Mouse (Mus musculus) C2C12 (cell line): ENCODE data around the gene Atg2b. TPM values are rescaled to one million over a fixed set of nuclear protein-coding genes. Genes with fewer than 3 reads are reported as not detected.

ENCODE experiments used
- H3K27me3 ChIP-seq: one replicate; pipeline ENCODE4 v1.6.1; 2011; ENCODE audit not compliant: control insufficient read depth, insufficient read depth, insufficient read length
- H3K36me3 ChIP-seq: one replicate; pipeline ENCODE4 v1.6.1; 2011; ENCODE audit not compliant: control insufficient read depth, insufficient read depth
- H3K4me3 ChIP-seq: one replicate; pipeline ENCODE4 v1.5.1; 2011; ENCODE audit warnings: mild to moderate bottlenecking, control low read depth; ENCODE audit not compliant: poor library complexity, insufficient read depth, severe bottlenecking
- H3K79me2 ChIP-seq: one replicate; pipeline ENCODE4 v1.6.1; 2011; ENCODE audit not compliant: control insufficient read depth, insufficient read depth
- H3K79me3 ChIP-seq: one replicate; pipeline ENCODE4 v1.6.1; 2011; ENCODE audit warnings: low read depth, control low read depth
- H3ac ChIP-seq: one replicate; pipeline ENCODE3; 2011; ENCODE audit warnings: low read depth; ENCODE audit not compliant: control insufficient read depth, insufficient read length
- CEBPB ChIP-seq: IDR thresholded peaks from one replicate; pipeline ENCODE4 v1.6.1; 2011; ENCODE audit warnings: low read depth, mild to moderate bottlenecking, control low read depth, moderate library complexity
- CTCF ChIP-seq: IDR thresholded peaks from one replicate; pipeline ENCODE4 v1.5.1; 2011; ENCODE audit not compliant: control insufficient read depth, insufficient read depth, insufficient read length
- FOSL1 ChIP-seq: IDR thresholded peaks from one replicate; pipeline ENCODE4 v1.8.0; 2011; ENCODE audit warnings: mild to moderate bottlenecking, low read length; ENCODE audit not compliant: poor library complexity, insufficient read depth, severe bottlenecking
- MAX ChIP-seq: IDR thresholded peaks from one replicate; pipeline ENCODE4 v1.6.1; 2011; ENCODE audit warnings: mild to moderate bottlenecking, control low read depth
- MYOD1 ChIP-seq: IDR thresholded peaks from one replicate; pipeline ENCODE4 v1.6.1; 2011; ENCODE audit warnings: low read depth; ENCODE audit not compliant: control insufficient read depth, insufficient read length
- MYOG ChIP-seq: IDR thresholded peaks from one replicate; pipeline ENCODE4 v1.6.1; 2011; ENCODE audit not compliant: control insufficient read depth, insufficient read length; ENCODE audit errors: extremely low read depth
- USF1 ChIP-seq: IDR thresholded peaks from one replicate; pipeline ENCODE4 v1.6.1; 2011; ENCODE audit warnings: low read depth, mild to moderate bottlenecking, control low read depth, moderate library complexity
- polyA plus RNA-seq: library from polyadenylated mRNA; unstranded; fragments of >200 nt; fragmentation: generic; extraction: Trizol; gene quantifications from one replicate; pipeline ENCODE4 v1.2.1, GENCODE M21; 2012; ENCODE audit warnings: missing spikeins

Atg2b gene
- polyA plus RNA-seq, 1 experiment, result 15.9 TPM

DNA sequence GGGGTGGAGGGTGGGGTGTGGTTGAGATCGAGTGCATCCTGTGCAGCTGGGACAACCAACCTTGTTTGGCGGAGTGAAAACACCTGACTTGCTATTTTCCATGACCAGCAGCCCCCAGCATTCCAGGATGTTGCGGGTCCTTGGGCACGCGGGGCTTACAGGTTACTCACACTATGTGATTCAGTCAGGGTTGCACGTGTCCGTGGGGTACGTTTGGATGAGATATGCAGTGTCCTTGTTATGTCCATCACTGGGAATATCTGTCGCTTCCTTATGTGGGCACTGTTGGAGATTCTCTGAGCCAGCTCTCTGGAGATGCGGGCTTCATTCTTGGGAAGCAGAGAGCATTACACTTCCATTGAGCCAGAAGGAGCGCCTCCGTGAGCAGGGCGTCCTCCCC lies 40.7 kb upstream of the Atg2b start:
- H3K36me3 ChIP-seq, result no peaks in the 10 kb centered on the region
- peaks cover 7% of the 10 kb centered on the region for H3K27me3 ChIP-seq
- H3K79me2 ChIP-seq, result no peaks in the 10 kb centered on the region
- H3ac ChIP-seq, result no peak overlapping the region
- no peaks in the 10 kb centered on the region for H3K79me3 ChIP-seq
- TF ChIP-seq MAX, result no peak
- TF ChIP-seq MYOG, result no peak
- no peak for TF ChIP-seq MYOD1
- no peak for TF ChIP-seq USF1
- TF ChIP-seq CTCF, result no peak
- no peak for TF ChIP-seq CEBPB
- no peak for TF ChIP-seq FOSL1
- H3K4me3 ChIP-seq, result no peak overlapping the region

DNA sequence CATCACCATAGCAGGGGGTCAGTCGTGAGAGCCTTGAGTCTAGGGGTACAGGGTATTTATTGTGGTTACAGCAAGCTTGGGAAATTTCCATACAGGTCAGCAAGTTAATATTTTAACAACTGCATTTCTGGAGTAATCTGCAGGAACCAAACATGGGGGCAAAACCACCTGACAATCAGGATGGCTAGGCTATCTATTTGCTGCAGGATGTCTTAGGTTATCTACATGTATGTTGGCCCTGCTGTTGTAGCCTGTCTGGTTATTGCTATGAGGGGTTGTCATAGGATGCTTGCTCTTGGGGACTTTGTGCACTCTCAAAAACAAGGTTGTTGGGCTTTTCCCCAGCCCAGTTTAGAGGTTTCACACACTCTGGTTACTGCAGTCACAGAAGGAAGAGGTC lies 39.6 kb upstream of the Atg2b start:
- H3ac ChIP-seq, result no peak overlapping the region
- H3K4me3 ChIP-seq, result no peak overlapping the region
- TF ChIP-seq MAX (no peak), FOSL1 (no peak), MYOG (no peak), USF1 (no peak), CEBPB (no peak), MYOD1 (no peak), CTCF (no peak)
- no peaks in the 10 kb centered on the region for H3K36me3 ChIP-seq
- H3K27me3 ChIP-seq, result peaks cover 9% of the 10 kb centered on the region
- H3K79me2 ChIP-seq, result no peaks in the 10 kb centered on the region
- H3K79me3 ChIP-seq, result no peaks in the 10 kb centered on the region

DNA sequence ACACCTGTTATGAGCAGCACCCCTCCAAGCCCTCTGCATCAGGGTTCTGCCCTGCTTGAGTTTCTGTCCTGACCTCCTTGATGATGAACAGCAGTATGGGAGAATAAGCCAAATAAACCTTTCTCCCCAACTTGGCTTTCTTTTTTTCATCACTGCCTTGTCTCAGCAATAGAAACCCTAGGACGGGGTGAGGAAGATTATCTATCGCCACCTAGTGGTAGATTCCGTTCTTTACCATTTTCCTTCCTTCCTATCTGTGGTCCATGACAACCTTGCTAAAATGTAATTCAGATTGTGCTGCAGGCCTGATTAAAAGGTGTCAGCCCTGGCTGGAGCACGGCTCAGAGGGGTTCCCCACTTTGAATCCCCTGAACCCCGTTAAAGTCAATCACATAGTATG lies 37.6 kb upstream of the Atg2b start:
- Histone ChIP-seq H3K79me2 (no peaks in the 10 kb centered on the region), H3K36me3 (no peaks in the 10 kb centered on the region), H3ac (no peak overlapping the region), H3K27me3 (peaks cover 9% of the 10 kb centered on the region), H3K79me3 (no peaks in the 10 kb centered on the region), H3K4me3 (no peak overlapping the region)
- TF ChIP-seq CEBPB, result no peak
- TF ChIP-seq CTCF, result peak; percentile 21

DNA sequence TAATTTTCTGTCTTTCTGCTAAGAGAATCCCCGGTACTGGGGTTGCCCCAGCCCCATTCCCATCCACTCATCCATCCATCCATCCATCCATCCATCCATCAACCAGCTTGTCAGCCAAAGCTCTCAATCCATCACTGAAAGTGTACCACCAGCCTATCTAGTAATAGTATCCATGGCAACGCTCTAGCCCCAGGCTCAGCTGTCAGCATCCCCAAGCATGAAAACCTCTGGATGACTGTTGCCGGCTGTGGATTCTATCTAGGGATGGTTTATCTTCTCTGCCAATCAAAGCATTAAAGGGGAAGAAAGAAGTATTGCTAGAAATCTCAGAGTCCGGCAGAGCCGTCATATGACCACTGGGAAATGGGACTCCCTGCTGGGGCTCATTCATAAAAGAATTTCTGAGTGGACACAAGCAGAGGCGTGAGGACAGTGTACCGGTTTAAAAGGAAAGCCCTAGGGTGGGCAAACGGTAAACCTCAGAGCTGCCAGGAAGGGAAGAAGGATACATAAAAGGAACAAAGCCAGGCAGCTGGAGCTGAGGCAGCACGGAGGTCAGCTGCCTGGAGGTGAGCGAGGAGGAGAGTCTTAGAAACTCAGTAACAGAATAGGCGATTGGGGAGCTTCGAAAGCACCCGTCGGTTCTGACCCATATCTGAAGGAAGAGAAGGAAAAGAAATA lies 36.6 kb upstream of the Atg2b start:
- Histone ChIP-seq H3K27me3 (peaks cover 9% of the 10 kb centered on the region), H3K79me3 (no peaks in the 10 kb centered on the region), H3K79me2 (no peaks in the 10 kb centered on the region), H3ac (no peak overlapping the region), H3K4me3 (no peak overlapping the region), H3K36me3 (no peaks in the 10 kb centered on the region)
- TF ChIP-seq USF1 (no peak), MAX (no peak), MYOG (no peak), FOSL1 (no peak), MYOD1 (no peak), CTCF (no peak), CEBPB (no peak)

DNA sequence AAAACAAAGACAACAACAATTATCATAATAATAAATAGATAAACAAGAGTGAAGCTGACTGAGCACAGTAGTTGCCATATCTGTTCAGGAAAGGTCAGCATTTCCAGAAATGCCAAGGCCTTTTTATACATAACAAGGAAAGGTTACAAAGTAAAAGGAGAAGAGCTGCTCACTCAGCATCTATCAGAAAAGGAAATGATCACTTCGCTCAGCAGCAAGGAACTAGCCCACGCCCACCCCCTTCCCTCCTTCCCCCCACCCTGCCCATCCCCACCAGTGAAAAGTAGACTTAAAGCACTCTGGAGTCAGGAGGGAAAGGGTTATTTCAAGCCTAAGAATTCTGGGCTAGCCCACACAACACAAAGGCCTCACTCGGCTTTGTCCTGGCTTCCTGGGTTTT lies 35.2 kb upstream of the Atg2b start:
- no peaks in the 10 kb centered on the region for H3K36me3 ChIP-seq
- H3K27me3 ChIP-seq, result peaks cover 11% of the 10 kb centered on the region
- no peaks in the 10 kb centered on the region for H3K79me3 ChIP-seq
- H3K4me3 ChIP-seq, result no peak overlapping the region
- H3ac ChIP-seq, result no peak overlapping the region
- TF ChIP-seq MYOG (no peak), MYOD1 (no peak), FOSL1 (no peak), MAX (no peak), CTCF (no peak), USF1 (no peak), CEBPB (no peak)
- H3K79me2 ChIP-seq, result no peaks in the 10 kb centered on the region

DNA sequence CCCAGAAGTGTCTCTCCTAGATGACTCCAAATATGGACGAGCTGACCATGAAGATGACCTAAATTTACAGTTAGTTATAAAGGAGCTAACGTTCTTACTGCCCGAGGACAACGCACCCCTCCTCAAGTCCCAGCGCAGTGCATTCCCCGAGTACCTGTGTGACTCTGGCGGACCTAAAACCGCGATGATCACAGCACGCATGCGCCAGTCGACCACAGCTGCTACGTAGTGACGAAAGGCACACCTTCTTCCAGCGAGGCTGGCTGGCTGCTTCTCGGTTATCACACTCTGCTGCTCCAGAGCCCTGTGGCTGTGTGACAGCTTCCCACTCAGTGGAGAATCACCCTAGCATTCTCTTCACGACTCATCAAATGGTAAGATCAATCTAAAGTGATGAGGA lies 33.6 kb upstream of the Atg2b start:
- TF ChIP-seq MAX (no peak), USF1 (no peak), MYOG (no peak), MYOD1 (no peak), CEBPB (no peak), FOSL1 (no peak), CTCF (no peak)
- no peak overlapping the region for H3ac ChIP-seq
- no peaks in the 10 kb centered on the region for H3K79me2 ChIP-seq
- peaks cover 12% of the 10 kb centered on the region for H3K27me3 ChIP-seq
- H3K4me3 ChIP-seq, result no peak overlapping the region
- no peaks in the 10 kb centered on the region for H3K36me3 ChIP-seq
- H3K79me3 ChIP-seq, result no peaks in the 10 kb centered on the region
